Mouse (Mus musculus): ENCODE measurements around the gene Olfr98. TPM values are rescaled to one million over a fixed set of nuclear protein-coding genes. Genes with fewer than 3 reads are reported as not detected.
"Not testable (repeated sequence)": the region's sequence is repeated elsewhere in the genome, so short reads cannot be mapped to it uniquely, and the experiment has no call there.

The Olfr98 gene
- total RNA-seq (2015) = not detected in 2 replicates
- not detected in 2 replicates for total RNA-seq (2017)

- ATAC-seq (replicated peaks; ENCODE audit: poor library complexity) = no peak
Observed at GRCm38 (mm10) chr17:37263626-37264025, at the start of gene Olfr98. Gene Olfr98, minus strand, starts transcription at chr17:37263749.

- ATAC-seq (replicated peaks; ENCODE audit: poor library complexity) = no peak
Observed at GRCm38 (mm10) chr17:37310146-37310699, 46.7 kb upstream of the Olfr98 start.

DNA sequence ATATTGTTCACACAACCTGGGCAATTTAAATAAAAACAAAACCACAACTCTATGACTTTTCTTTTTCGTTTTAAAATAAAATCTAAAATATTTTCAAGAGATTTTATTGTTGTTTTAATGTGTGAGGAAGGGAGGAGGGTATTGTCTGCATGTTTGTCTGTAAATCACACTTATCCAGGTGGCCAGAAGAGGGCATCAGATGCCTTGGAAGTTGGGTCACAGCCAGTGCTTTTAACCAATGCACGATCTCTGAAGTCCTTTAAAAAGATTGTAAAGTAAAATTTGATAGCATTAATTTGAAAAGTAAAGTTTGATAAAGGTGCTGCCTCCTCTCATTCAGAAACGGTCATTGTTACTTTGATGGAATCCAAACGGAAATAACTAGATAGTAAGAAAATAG is 44.9 kb upstream of the Olfr98 start:
- ATAC-seq (replicated peaks; ENCODE audit: poor library complexity) = no peak

DNA sequence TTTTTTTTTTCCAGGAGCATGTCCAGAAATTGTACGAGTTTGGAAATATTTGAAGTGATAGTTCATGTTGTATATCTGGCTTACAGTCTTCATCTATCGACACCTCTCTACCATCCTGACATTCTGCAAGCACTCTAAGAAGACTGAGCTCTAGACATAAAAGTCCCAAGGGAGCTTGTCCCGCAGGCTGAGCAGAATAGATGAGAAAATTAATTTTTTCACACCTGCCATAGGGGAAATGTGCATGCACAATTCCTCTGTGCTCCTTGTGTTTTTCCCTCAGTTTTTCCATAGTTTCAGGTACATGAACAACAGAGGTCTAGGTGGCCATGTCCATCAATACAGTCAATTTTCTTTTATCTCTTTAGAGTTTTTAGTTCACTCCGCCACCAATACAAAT is 40.7 kb upstream of the Olfr98 start, which contains the start of gene Olfr101:
Olfr101 (minus strand) TSS at position 101 of the 400 bp plus-strand sequence.
- no peak for ATAC-seq (replicated peaks; ENCODE audit: poor library complexity)

DNA sequence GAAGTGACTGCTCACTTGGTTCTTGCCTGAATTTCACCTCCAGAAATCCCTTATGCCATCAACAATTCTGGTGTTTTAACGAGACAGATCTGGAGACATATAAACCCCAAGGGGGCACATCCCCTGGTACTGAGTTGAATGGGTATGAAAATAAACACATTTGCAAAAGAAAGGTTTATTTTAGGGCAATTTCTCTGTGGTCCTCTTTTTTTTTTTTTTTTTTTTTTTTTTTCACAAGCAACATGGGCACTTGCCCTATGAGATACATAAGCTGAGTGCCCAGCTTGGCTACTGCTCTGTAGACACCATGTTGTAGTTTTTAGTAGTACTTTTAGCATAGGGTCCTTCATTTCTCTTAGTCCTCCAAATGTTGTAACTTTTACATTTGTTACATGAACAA is 19.8 kb upstream of the Olfr98 start, which contains the start of gene Olfr99:
Olfr99 (minus strand) TSS at position 101 of the 400 bp plus-strand sequence.
- no peak for ATAC-seq (replicated peaks; ENCODE audit: poor library complexity)

DNA sequence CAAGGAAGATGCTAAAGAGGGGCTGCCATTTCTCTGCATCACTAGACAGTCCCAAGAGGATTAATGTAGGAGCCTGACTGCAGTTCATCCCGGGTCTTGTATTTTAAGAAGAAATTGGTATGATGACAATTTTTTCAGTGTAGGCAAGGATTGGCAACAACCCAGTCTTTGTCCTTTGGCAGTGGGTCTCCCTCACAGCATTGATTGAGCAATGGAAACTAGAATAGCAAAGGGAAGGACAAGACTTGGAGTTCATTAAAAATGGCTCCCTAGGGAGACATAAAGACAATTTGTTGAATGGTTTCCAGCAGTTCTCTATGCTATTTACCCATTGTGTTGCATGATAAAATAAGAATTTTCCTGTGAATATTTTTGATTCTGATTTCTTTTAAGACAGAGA is 16.8 kb upstream of the Olfr98 start:
- no peak for ATAC-seq (replicated peaks; ENCODE audit: poor library complexity)

GRCm38 (mm10) chr17:37276573-37276972 is 13.0 kb upstream of the Olfr98 start:
- ATAC-seq (replicated peaks; ENCODE audit: poor library complexity) = no peak

DNA sequence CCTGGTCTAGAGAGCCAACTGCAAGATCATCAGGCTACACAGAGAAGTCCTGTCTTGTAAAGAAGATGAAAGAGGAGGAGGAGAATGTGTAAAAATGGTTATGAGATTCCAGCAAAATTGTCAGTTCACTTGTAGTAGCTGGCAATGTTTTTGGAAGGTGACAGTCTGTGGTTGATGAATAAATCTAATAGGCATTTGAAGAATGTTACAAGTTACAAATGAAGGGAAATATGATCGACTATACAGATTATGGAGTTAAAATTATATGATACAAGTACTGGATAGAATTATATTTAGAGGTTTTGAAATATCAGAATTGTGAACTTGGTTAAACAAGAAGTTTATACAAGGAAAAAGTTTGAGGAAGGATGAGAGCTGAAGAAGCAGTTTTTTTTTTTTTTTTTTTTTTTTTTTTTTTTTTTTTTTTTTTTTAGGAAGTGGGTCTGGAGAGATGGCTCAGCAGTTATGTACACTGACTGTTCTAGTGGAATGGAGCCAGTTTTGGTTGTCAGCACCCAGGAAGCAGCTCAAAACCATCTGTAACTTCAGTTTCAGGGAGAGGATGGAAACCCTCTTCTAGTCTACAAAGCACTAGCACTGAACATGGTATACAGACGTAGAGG is 12.2 kb upstream of the Olfr98 start:
- no peak for ATAC-seq (replicated peaks; ENCODE audit: poor library complexity)

DNA sequence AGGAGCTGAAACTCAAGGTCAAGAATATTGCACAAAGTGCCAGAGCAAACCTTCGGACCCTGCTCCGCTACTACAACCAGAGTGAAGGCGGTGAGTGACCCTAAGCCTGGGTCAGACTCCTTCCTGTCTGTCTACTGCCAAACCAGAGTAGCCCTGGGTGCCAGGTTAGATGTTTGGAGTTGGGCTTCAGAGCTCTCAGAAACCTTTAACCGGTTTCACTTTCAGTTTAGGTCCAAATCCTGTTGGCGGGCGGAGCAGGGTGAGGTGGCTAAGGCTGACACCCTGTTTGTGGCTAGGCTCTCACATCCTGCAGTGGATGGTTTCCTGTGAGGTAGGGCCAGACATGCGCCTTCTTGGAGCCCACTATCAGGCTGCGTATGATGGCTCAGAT is 7.1 kb upstream of the Olfr98 start:
- peak; percentile 85 for ATAC-seq (replicated peaks; ENCODE audit: poor library complexity)

DNA sequence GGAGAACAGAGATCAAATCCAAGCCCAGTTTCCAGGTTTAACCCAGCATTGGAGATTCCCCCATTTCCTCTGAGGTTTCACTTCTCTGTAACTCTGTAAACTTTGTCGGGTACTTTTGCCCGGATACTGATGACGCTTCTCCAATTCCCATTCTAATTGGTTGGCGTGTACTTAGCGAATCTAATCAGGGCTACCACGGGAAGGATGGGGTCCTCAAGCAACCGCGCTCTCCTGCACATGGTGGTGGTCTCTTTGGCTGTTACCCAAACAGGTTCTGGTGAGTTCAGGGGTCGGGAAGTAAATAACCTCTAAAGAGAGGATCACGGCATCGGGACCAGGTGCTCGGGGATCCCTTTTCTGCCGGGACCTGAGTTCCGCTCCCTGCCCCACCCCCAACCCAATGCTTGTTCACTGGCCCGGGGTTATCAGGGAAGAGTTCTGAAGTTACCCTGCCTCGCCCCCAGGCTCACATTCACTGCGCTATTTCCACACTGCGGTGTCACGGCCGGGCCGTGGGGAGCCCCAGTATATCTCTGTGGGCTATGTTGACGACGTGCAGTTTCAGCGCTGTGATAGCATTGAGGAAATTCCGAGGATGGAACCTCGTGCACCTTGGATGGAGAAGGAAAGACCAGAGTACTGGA is 6.6 kb upstream of the Olfr98 start, which contains the start of gene H2-M3:
H2-M3 (plus strand) TSS at position 163 of the 644 bp plus-strand sequence.
- peak; percentile 88 for ATAC-seq (replicated peaks; ENCODE audit: poor library complexity)

- peak; percentile 89 for ATAC-seq (replicated peaks; ENCODE audit: poor library complexity)
Observed at GRCm38 (mm10) chr17:37250544-37250943, 13.0 kb downstream of the Olfr98 start.

DNA sequence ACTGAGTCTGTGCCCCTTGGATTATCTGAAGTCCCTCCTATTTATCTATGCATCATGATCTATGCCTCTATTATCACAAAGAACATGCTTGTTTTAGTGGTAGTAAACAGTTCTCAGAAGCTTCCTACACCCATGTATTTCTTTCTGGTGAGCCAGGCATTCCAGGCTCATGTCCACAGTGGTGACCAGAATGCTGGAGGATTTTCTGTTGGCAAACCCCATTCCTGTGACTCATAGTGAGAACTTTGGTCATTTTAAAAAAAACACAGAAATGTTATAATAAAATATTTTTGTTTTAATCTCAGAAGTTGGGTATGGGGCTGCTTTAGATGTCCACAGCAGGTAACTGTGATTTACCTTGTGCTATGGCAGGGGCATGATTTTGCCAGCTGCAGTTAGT is 14.1 kb downstream of the Olfr98 start:
- ATAC-seq (replicated peaks; ENCODE audit: poor library complexity) = no peak

GRCm38 (mm10) chr17:37246715-37247114 is 16.8 kb downstream of the Olfr98 start:
- peak; percentile 98 for ATAC-seq (replicated peaks; ENCODE audit: poor library complexity)

DNA sequence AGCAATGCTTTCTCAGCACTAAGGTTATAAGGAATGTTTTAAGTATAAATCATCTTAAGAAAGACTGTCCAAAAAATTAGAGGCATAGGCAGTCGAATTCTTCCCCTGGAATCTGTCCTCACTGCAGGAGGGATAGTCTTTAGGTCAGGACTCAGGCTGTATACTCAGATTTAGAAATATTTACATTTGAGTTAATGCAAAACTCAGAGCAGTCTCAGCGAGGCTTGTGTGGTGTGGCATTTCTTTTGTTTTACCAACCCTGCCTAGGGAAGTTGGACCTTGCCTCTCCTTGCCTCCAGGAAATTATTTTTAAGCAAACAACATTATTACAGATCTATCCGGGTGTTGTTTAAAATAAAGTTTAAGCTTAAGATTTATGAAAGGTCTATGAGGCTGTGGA is 21.4 kb downstream of the Olfr98 start:
- ATAC-seq (replicated peaks; ENCODE audit: poor library complexity) = no peak

- ATAC-seq (replicated peaks; ENCODE audit: poor library complexity) = not testable (repeated sequence)
Observed at GRCm38 (mm10) chr17:37237230-37237629, 26.3 kb downstream of the Olfr98 start, which contains the start of gene Olfr97. Gene Olfr97, minus strand, starts transcription at chr17:37237330.

- 0 out of 2 replicates have a peak, but pooled peaks have one; percentile 37 for ATAC-seq (replicated peaks; ENCODE audit: poor library complexity)
Observed at GRCm38 (mm10) chr17:37221879-37222278, 41.7 kb downstream of the Olfr98 start.

- no peak for ATAC-seq (replicated peaks; ENCODE audit: poor library complexity)
Observed at GRCm38 (mm10) chr17:37219846-37220245, 43.7 kb downstream of the Olfr98 start, which contains the start of gene Olfr96. Gene Olfr96, plus strand, starts transcription at chr17:37220146.

- no peak for ATAC-seq (replicated peaks; ENCODE audit: poor library complexity)
Observed at GRCm38 (mm10) chr17:37218486-37218885, 45.1 kb downstream of the Olfr98 start.

- ATAC-seq (replicated peaks; ENCODE audit: poor library complexity) = no peak
Observed at GRCm38 (mm10) chr17:37213018-37213417, 50.5 kb downstream of the Olfr98 start, which contains the start of gene Olfr95. Gene Olfr95, minus strand, starts transcription at chr17:37213118.

All from megakaryocyte progenitor cell, adult 5-6 weeks (primary cell).